Mouse (Mus musculus) stomach, postnatal 0 days (tissue): ENCODE measurements around the gene Cd151.

Experiments
- CTCF ChIP-seq: IDR thresholded peaks from 2 replicates; pipeline ENCODE4 v1.5.1; 2016; ENCODE audit warnings: antibody characterized with exemption, low read depth, mild to moderate bottlenecking, moderate library complexity
- EP300 ChIP-seq: optimal IDR thresholded peaks from 2 replicates; pipeline ENCODE3; 2016; ENCODE audit warnings: antibody characterized with exemption

GRCm38 (mm10) chr7:141472763-141473162, 5.6 kb downstream of the Cd151 start:
- TF ChIP-seq CTCF, result no peak
- no peak for TF ChIP-seq EP300
